Mouse (Mus musculus): ENCODE measurements around the gene Fblim1. TPM values are rescaled to one million over a fixed set of nuclear protein-coding genes. Genes with fewer than 3 reads are reported as not detected.
A peak's percentile ranks its signal among the peaks of the same experiment; 100 is the strongest.

The Fblim1 gene
- polyA plus RNA-seq, 1 experiment from 2014 or later: 1.8 TPM

DNA sequence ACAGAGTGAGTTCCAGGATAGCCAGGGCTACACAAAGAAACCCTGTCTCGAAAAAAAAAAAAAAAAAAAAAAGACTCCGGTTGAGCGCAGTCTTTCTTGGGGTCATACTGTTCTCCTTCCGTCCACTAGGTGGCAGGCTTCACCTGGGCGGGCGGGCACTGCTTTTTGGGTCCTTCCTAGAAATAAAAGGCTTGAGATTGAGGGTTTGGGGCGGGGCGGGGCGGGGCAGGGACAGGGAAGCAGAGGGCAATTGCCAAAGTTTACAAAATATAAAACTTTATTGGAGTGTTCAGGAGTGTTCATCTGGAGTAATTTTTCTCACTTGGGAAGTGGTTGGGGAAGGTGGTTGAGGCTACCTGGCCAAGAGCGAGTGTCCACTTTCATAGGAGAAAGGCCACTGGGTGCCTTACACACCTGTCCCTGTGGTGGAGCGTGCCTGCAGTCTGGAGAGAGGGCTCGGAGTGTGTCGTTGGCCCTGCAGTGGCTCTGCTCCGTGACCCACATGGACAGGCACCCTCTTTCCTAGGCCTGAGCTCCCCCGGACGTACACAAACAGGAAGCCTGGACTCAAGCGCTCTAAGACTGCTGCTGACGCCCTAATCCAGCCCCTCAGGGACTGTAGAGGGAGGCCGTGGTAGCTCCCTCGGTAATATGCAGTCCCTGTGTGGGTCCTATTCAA is 12.8 kb upstream of the Fblim1 start, which contains the start of gene Tmem82:
Gene Tmem82, minus strand, starts transcription at position 69 of the 679 bp plus-strand sequence.
- H3K36me3 ChIP-seq (replicated peaks; ENCODE audit: insufficient read depth, low read length): no peaks in the 10 kb centered on the region; the same call in 1 of the 2 replicates
- peak within 1 kb of the TSS; percentile 84 for H3K27ac ChIP-seq (ENCODE audit: low read depth)
- H3K27me3 ChIP-seq (ENCODE audit: insufficient read depth, low read length): no peaks in the 10 kb centered on the region
- peak; percentile 13; the same call in 1 of the 2 replicates for ATAC-seq
- no peaks in the 10 kb centered on the region for H3K9me3 ChIP-seq (ENCODE audit: low read length)
- H3K4me2 ChIP-seq (ENCODE audit: low read depth, low read length): peak within 1 kb of the TSS; percentile 74
- peak within 1 kb of the TSS; percentile 76 for H3K9ac ChIP-seq (replicated peaks)
- peak within 1 kb of the TSS; percentile 59 for H3K4me3 ChIP-seq (ENCODE audit: low read depth, low read length)
- 20% methylated on average over 19 of the region's 20 CpGs for WGBS (ENCODE audit: insufficient replicate concordance)
- DNase-seq: peak; percentile 69
- H3K4me1 ChIP-seq (ENCODE audit: insufficient read depth): peaks cover 21% of the 10 kb centered on the region
- no peak for TF ChIP-seq EP300 (IDR thresholded peaks at IDR 0.05; ENCODE audit: low read depth)
- TF ChIP-seq CTCF (IDR thresholded peaks at IDR 0.05; ENCODE audit: low read depth): peak; percentile 80

- DNase-seq: peak; percentile 83
- WGBS (ENCODE audit: insufficient replicate concordance): 9% methylated on average over 22 of the region's 22 CpGs
These were observed 12.1 kb upstream of the Fblim1 start for GRCm38 (mm10) chr4:141617863-141618564.

DNA sequence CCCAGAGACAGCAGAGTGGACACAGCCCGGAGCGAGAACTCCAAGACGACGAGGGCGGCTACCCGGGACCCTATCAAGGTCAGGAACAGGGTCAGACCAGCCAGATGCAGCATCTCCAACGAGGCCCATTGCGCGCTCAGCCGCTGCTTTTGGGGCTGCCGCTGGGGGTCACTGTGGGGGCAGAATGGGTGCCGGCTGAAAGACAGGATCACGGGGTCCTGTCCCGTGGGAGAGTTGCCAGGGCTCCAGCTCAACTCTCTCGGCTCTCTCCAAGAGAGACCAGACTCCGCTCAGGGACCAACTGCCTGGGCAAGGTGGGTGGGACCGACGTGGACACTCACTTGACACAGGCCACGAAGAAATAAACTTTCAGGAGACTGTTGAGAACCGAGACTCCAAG is 11.4 kb upstream of the Fblim1 start:
- peak overlapping the region; percentile 84 for H3K27ac ChIP-seq (ENCODE audit: low read depth)
- DNase-seq: peak; percentile 81
- peak overlapping the region; percentile 59 for H3K4me3 ChIP-seq (ENCODE audit: low read depth, low read length)
- H3K36me3 ChIP-seq (replicated peaks; ENCODE audit: insufficient read depth, low read length): no peaks in the 10 kb centered on the region; the same call in 1 of the 2 replicates
- H3K4me2 ChIP-seq (ENCODE audit: low read depth, low read length): peak overlapping the region; percentile 74
- peak; percentile 63 for ATAC-seq
- H3K9ac ChIP-seq (replicated peaks): peak overlapping the region; percentile 76
- peaks cover 14% of the 10 kb centered on the region for H3K4me1 ChIP-seq (ENCODE audit: insufficient read depth)
- no peaks in the 10 kb centered on the region for H3K27me3 ChIP-seq (ENCODE audit: insufficient read depth, low read length)
- 1% methylated on average over 20 of the region's 20 CpGs for WGBS (ENCODE audit: insufficient replicate concordance)
- peak; percentile 77 for TF ChIP-seq CTCF (IDR thresholded peaks at IDR 0.05; ENCODE audit: low read depth)
- no peak for TF ChIP-seq EP300 (IDR thresholded peaks at IDR 0.05; ENCODE audit: low read depth)
- H3K9me3 ChIP-seq (ENCODE audit: low read length): no peaks in the 10 kb centered on the region

More at GRCm38 (mm10) chr4:141617863-141618564, 12.1 kb upstream of the Fblim1 start:
- H3K36me3 ChIP-seq (replicated peaks; ENCODE audit: insufficient read depth, low read length): no peaks in the 10 kb centered on the region; the same call in 1 of the 2 replicates
- TF ChIP-seq EP300 (IDR thresholded peaks at IDR 0.05; ENCODE audit: low read depth): no peak
- TF ChIP-seq CTCF (IDR thresholded peaks at IDR 0.05; ENCODE audit: low read depth): no peak
- H3K9ac ChIP-seq (replicated peaks): peak overlapping the region; percentile 76
- H3K27me3 ChIP-seq (ENCODE audit: insufficient read depth, low read length): no peaks in the 10 kb centered on the region
- peak; percentile 88 for ATAC-seq
- H3K9me3 ChIP-seq (ENCODE audit: low read length): no peaks in the 10 kb centered on the region
- H3K4me3 ChIP-seq (ENCODE audit: low read depth, low read length): peak overlapping the region; percentile 59
- H3K4me2 ChIP-seq (ENCODE audit: low read depth, low read length): peak overlapping the region; percentile 74
- peak overlapping the region; percentile 84 for H3K27ac ChIP-seq (ENCODE audit: low read depth)
- peaks cover 14% of the 10 kb centered on the region for H3K4me1 ChIP-seq (ENCODE audit: insufficient read depth)

DNA sequence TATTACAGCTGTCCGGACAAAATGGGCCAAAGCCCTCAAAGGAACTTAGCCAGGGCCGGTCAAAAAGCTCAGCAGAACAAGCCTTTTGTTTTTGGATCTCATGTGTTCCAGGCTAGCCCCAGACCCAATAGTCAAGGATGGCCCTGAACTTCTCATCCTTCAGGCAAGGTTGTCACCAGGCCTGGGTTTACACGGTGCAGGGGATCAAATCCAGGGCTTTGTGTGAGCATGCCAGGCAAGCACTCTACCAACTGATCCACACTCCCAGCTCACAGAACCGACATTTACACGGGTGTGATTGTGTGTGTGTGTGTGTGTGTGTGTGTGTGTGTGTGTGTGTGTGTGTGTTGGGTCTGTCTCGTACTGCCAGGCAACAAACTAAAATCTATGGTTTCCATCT is 10.9 kb upstream of the Fblim1 start:
- Histone ChIP-seq H3K4me3 (ENCODE audit: low read depth, low read length) (peak overlapping the region; percentile 59; the same call in 1 of the 2 replicates), H3K9me3 (ENCODE audit: low read length) (no peaks in the 10 kb centered on the region), H3K4me2 (ENCODE audit: low read depth, low read length) (peak overlapping the region; percentile 74), H3K36me3 (replicated peaks; ENCODE audit: insufficient read depth, low read length) (no peaks in the 10 kb centered on the region; the same call in 1 of the 2 replicates), H3K27ac (ENCODE audit: low read depth) (0 out of 2 replicates have a peak overlapping the region, but pooled peaks have one; percentile 84), H3K27me3 (ENCODE audit: insufficient read depth, low read length) (no peaks in the 10 kb centered on the region), H3K4me1 (ENCODE audit: insufficient read depth) (peaks cover 14% of the 10 kb centered on the region), H3K9ac (replicated peaks) (no peak overlapping the region)
- WGBS (ENCODE audit: insufficient replicate concordance): 66% methylated on average over 6 of the region's 6 CpGs
- no peak for DNase-seq
- TF ChIP-seq CTCF (IDR thresholded peaks at IDR 0.05; ENCODE audit: low read depth) (no peak), EP300 (IDR thresholded peaks at IDR 0.05; ENCODE audit: low read depth) (no peak)
- no peak for ATAC-seq

- H3K9me3 ChIP-seq (ENCODE audit: low read length): no peaks in the 10 kb centered on the region
- no peak for DNase-seq
- no peaks in the 10 kb centered on the region for H3K27me3 ChIP-seq (ENCODE audit: insufficient read depth, low read length)
- no peaks in the 10 kb centered on the region; the same call in 1 of the 2 replicates for H3K36me3 ChIP-seq (replicated peaks; ENCODE audit: insufficient read depth, low read length)
- H3K27ac ChIP-seq (ENCODE audit: low read depth): no peak overlapping the region
- 80% methylated on average over 14 of the region's 14 CpGs for WGBS (ENCODE audit: insufficient replicate concordance)
- TF ChIP-seq EP300 (IDR thresholded peaks at IDR 0.05; ENCODE audit: low read depth) (no peak), CTCF (IDR thresholded peaks at IDR 0.05; ENCODE audit: low read depth) (no peak)
- H3K4me2 ChIP-seq (ENCODE audit: low read depth, low read length): no peak overlapping the region
- peaks cover 14% of the 10 kb centered on the region for H3K4me1 ChIP-seq (ENCODE audit: insufficient read depth)
- H3K4me3 ChIP-seq (ENCODE audit: low read depth, low read length): no peak overlapping the region
- H3K9ac ChIP-seq (replicated peaks): no peak overlapping the region
- ATAC-seq: no peak
These were observed 9.1 kb upstream of the Fblim1 start for GRCm38 (mm10) chr4:141614946-141615345.

DNA sequence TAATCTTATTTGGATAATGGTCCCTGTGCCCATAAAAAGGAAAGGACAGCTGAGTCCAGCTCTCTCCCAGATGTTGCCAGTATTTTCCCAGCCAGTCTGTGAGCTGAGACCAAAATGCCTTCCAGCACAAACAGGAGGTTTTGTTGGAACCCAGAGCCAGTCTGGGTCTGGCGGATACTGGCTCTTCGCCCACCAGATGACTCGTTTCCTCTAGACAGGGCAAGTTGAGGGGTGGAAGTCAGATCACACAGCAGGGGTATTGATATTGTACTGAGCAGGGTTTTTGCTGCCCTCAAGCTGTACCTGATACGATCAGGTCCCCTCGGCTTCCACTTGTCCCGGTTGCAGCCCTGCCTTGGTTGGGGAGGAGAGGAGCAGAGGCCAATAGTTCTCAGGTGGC is 3.6 kb upstream of the Fblim1 start:
- WGBS (ENCODE audit: insufficient replicate concordance): 64% methylated on average over 6 of the region's 6 CpGs
- Histone ChIP-seq H3K27me3 (ENCODE audit: insufficient read depth, low read length) (no peaks in the 10 kb centered on the region), H3K27ac (ENCODE audit: low read depth) (no peak overlapping the region), H3K4me3 (ENCODE audit: low read depth, low read length) (no peak overlapping the region), H3K9me3 (ENCODE audit: low read length) (no peaks in the 10 kb centered on the region), H3K4me2 (ENCODE audit: low read depth, low read length) (no peak overlapping the region), H3K4me1 (ENCODE audit: insufficient read depth) (peaks cover 2% of the 10 kb centered on the region), H3K9ac (replicated peaks) (no peak overlapping the region), H3K36me3 (replicated peaks; ENCODE audit: insufficient read depth, low read length) (no peaks in the 10 kb centered on the region)
- TF ChIP-seq EP300 (IDR thresholded peaks at IDR 0.05; ENCODE audit: low read depth) (no peak), CTCF (IDR thresholded peaks at IDR 0.05; ENCODE audit: low read depth) (no peak)
- DNase-seq (no peak), ATAC-seq (no peak)

Measured in liver, postnatal 0 days (tissue).